ENCODE assay signal across 9 mouse cellular contexts in genomic region chr16:91358555-91358954, GRCm38 (mm10). TPM values are rescaled to one million over a fixed set of nuclear protein-coding genes. Genes with fewer than 3 reads are reported as not detected.
A peak's percentile ranks its signal among the peaks of the same experiment; 100 is the strongest.
DNase-seq lines count a peak whose midpoint lies in the region; ATAC-seq and TF ChIP-seq lines count a peak whose summit lies in the region.
"Had no signal": no experiment of that assay in that cellular context is flagged by ENCODE, and none has a peak within 500 bp of the region (broad histone marks: within the 10 kb centered on the region; RNA-seq: fewer than 3 reads in every experiment).

No protein-coding gene starts in this region.

- peak; percentile 77 for DNase-seq in gastrocnemius, adult 18-20 months (ENCODE audit: low spot score)
- DNase-seq in gastrocnemius, postnatal 25 days, result no peak
- DNase-seq in urinary bladder, postnatal 25 days (ENCODE audit: low spot score), result peak; percentile 59
- no peak for DNase-seq in urinary bladder, postnatal 36 days (ENCODE audit: low spot score in 2 of 2)
- peak; percentile 93 for DNase-seq in embryonic facial prominence, embryonic 11.5 days (ENCODE audit: low spot score)
- DNase-seq in kidney, postnatal 0 days (ENCODE audit: low spot score), result peak; percentile 83
- DNase-seq in midbrain, embryonic 10.5 days (ENCODE audit: low spot score), result peak; percentile 41
- DNase-seq in testis, postnatal 14 days (ENCODE audit: low spot score), result peak; percentile 60

- no peaks in the 10 kb centered on the region for H3K36me3 ChIP-seq in embryonic facial prominence, embryonic 11.5 days (replicated peaks; ENCODE audit: control insufficient read depth, insufficient read depth, low read depth, low read length)
- no peaks in the 10 kb centered on the region for H3K36me3 ChIP-seq in kidney, postnatal 0 days (ENCODE audit: insufficient read depth, low read length)
- H3K36me3 ChIP-seq in midbrain, embryonic 10.5 days, result no peaks in the 10 kb centered on the region
- H3K36me3 ChIP-seq: hindbrain, embryonic 15.5 days had no signal

- H3K9ac ChIP-seq in embryonic facial prominence, embryonic 11.5 days (replicated peaks; ENCODE audit: low read length), result no peak overlapping the region
- no peak overlapping the region for H3K9ac ChIP-seq in kidney, postnatal 0 days (ENCODE audit: low read depth, low read length)
- H3K9ac ChIP-seq: hindbrain, embryonic 15.5 days had no signal

- no peak overlapping the region for H3K27ac ChIP-seq in embryonic facial prominence, embryonic 11.5 days (replicated peaks; ENCODE audit: low read depth, low read length)
- H3K27ac ChIP-seq in kidney, postnatal 0 days, result no peak overlapping the region
- H3K27ac ChIP-seq in midbrain, embryonic 10.5 days (replicated peaks), result no peak overlapping the region; the same call in 1 of the 2 replicates
- H3K27ac ChIP-seq: hindbrain, embryonic 15.5 days had no signal

- no peak overlapping the region for H3K4me2 ChIP-seq in embryonic facial prominence, embryonic 11.5 days (ENCODE audit: low read depth, low read length)
- H3K4me2 ChIP-seq in kidney, postnatal 0 days (ENCODE audit: low read length), result no peak overlapping the region
- H3K4me2 ChIP-seq: hindbrain, embryonic 15.5 days had no signal

- no peaks in the 10 kb centered on the region for H3K9me3 ChIP-seq in embryonic facial prominence, embryonic 11.5 days (replicated peaks; ENCODE audit: control insufficient read depth, low read length)
- H3K9me3 ChIP-seq in kidney, postnatal 0 days (replicated peaks; ENCODE audit: low read length), result no peaks in the 10 kb centered on the region
- H3K9me3 ChIP-seq in midbrain, embryonic 10.5 days (replicated peaks), result no peaks in the 10 kb centered on the region
- H3K9me3 ChIP-seq: hindbrain, embryonic 15.5 days had no signal

- peak; percentile 88 for TF ChIP-seq CTCF in kidney, postnatal 0 days (IDR thresholded peaks at IDR 0.05; ENCODE audit: low read depth)

- ATAC-seq in embryonic facial prominence, embryonic 11.5 days (replicated peaks; ENCODE audit: insufficient number of reproducible peaks, low FRiP score, low TSS enrichment, low read depth), result no peak
- ATAC-seq in kidney, postnatal 0 days (replicated peaks; ENCODE audit: low FRiP score, low read depth), result 0 out of 2 replicates have a peak, but pooled peaks have one; percentile 14

- H3K27me3 ChIP-seq in embryonic facial prominence, embryonic 11.5 days (ENCODE audit: control insufficient read depth, insufficient read depth, low read length), result no peaks in the 10 kb centered on the region
- H3K27me3 ChIP-seq in kidney, postnatal 0 days (ENCODE audit: insufficient read depth, low read length), result no peaks in the 10 kb centered on the region
- H3K27me3 ChIP-seq in midbrain, embryonic 10.5 days (ENCODE audit: low read depth, poor library complexity, severe bottlenecking), result peaks cover 19% of the 10 kb centered on the region

- H3K4me1 ChIP-seq in embryonic facial prominence, embryonic 11.5 days (ENCODE audit: control insufficient read depth, insufficient read depth, low read length), result no peaks in the 10 kb centered on the region
- 0 out of 2 replicates have a peak, but pooled peaks cover 4% of the 10 kb centered on the region for H3K4me1 ChIP-seq in kidney, postnatal 0 days (replicated peaks; ENCODE audit: insufficient read depth, low read length)
- H3K4me1 ChIP-seq in midbrain, embryonic 10.5 days, result peaks cover 8% of the 10 kb centered on the region

- H3K4me3 ChIP-seq in embryonic facial prominence, embryonic 11.5 days (ENCODE audit: low read depth, low read length), result no peak overlapping the region
- H3K4me3 ChIP-seq in kidney, postnatal 0 days (replicated peaks; ENCODE audit: low read depth, low read length), result no peak overlapping the region
- no peak overlapping the region for H3K4me3 ChIP-seq in midbrain, embryonic 10.5 days
- H3K4me3 ChIP-seq: hindbrain, embryonic 15.5 days had no signal

- 42% methylated on average over 8 of the region's 8 CpGs for WGBS in embryonic facial prominence, embryonic 11.5 days
- WGBS in kidney, postnatal 0 days, result 28% methylated on average over 8 of the region's 8 CpGs
- 44% methylated on average over 8 of the region's 8 CpGs for WGBS in midbrain, embryonic 10.5 days

RNA-seq across cellular contexts. Expression of gene Ifnar2, which starts 14.0 kb away (rescaled TPM):
- total RNA-seq in gastrocnemius, adult 18-20 months (2021), result 1 to 10 TPM; 4.7 to 6.0 TPM
- 1 to 10 TPM; 7.1 to 10.0 TPM for total RNA-seq in gastrocnemius, postnatal 25 days (2021)
- polyA plus RNA-seq in embryonic facial prominence, embryonic 11.5 days (2014; fragmentation: Nextera tagmentation; extraction: Ambion mirVana), result 36.2 and 36.3 TPM in 2 replicates
- polyA plus RNA-seq in kidney, postnatal 0 days (2015; fragmentation: Nextera tagmentation; extraction: Ambion mirVana), result 60.7 and 61.9 TPM in 2 replicates
- polyA plus RNA-seq in midbrain, embryonic 10.5 days (2016; fragmentation: Nextera tagmentation; extraction: Ambion mirVana), result 26.0 and 27.9 TPM in 2 replicates

RNA-seq across cellular contexts. Expression of gene Gm21970, which starts 33.0 kb away (rescaled TPM):
- total RNA-seq in gastrocnemius, adult 18-20 months (2021), result not detected
- not detected for total RNA-seq in gastrocnemius, postnatal 25 days (2021)
- not detected in 2 replicates for polyA plus RNA-seq in embryonic facial prominence, embryonic 11.5 days (2014; fragmentation: Nextera tagmentation; extraction: Ambion mirVana)
- polyA plus RNA-seq in kidney, postnatal 0 days (2015; fragmentation: Nextera tagmentation; extraction: Ambion mirVana), result 0.33 TPM in 1 of 2 replicates, not detected in the other
- polyA plus RNA-seq in midbrain, embryonic 10.5 days (2016; fragmentation: Nextera tagmentation; extraction: Ambion mirVana), result not detected in 2 replicates
- polyA plus RNA-seq: hindbrain, embryonic 15.5 days had no signal

RNA-seq across cellular contexts. Expression of gene Il10rb, which starts 47.4 kb away (rescaled TPM):
- total RNA-seq in gastrocnemius, adult 18-20 months (2021), result 1 to 10 TPM; 4.2 to 6.6 TPM
- total RNA-seq in gastrocnemius, postnatal 25 days (2021), result 1 to 10 TPM; 5.0 to 6.3 TPM
- polyA plus RNA-seq in embryonic facial prominence, embryonic 11.5 days (2014; fragmentation: Nextera tagmentation; extraction: Ambion mirVana), result 9.8 and 9.9 TPM in 2 replicates
- 44.6 and 46.1 TPM in 2 replicates for polyA plus RNA-seq in kidney, postnatal 0 days (2015; fragmentation: Nextera tagmentation; extraction: Ambion mirVana)
- 6.9 and 8.9 TPM in 2 replicates for polyA plus RNA-seq in midbrain, embryonic 10.5 days (2016; fragmentation: Nextera tagmentation; extraction: Ambion mirVana)

Comparison
In these comparisons a context has a peak if more than half of its experiments do, and no peak if none do; other contexts are left out.
1. DNase-seq: peak in gastrocnemius, adult 18-20 months (single experiment), urinary bladder, postnatal 25 days (single experiment), embryonic facial prominence, embryonic 11.5 days (single experiment), kidney, postnatal 0 days (single experiment), midbrain, embryonic 10.5 days (single experiment) and testis, postnatal 14 days (single experiment); none in gastrocnemius, postnatal 25 days (single experiment) and urinary bladder, postnatal 36 days (0 of 2).